Mouse (Mus musculus) limb, embryonic 14.5 days (tissue): ENCODE results near the gene Rgs8. TPM values are rescaled to one million over a fixed set of nuclear protein-coding genes. Genes with fewer than 3 reads are reported as not detected.

Source experiments
- ATAC-seq: fragments of 200-750 bp; cut with Nextera tagmentation; 2 replicates; pipeline ENCODE4 v1.8.0; 2017; ENCODE audit warnings: low read depth, moderate number of reproducible peaks, moderate TSS enrichment; ENCODE audit not compliant: low FRiP score
- DNase-seq: peaks from one replicate; pipeline ENCODE4 v3.0.0-alpha.2; 2015; ENCODE audit warnings: low spot score
- H3K27ac ChIP-seq: fragments of 300-500 bp; sonication (generic); replicated peaks from 2 replicates; pipeline ENCODE4 v1.5.1; 2014; ENCODE audit warnings: low read depth, mild to moderate bottlenecking, low read length, moderate library complexity, mixed read lengths
- H3K27me3 ChIP-seq: fragments of 300-500 bp; sonication (generic); 2 replicates; pipeline ENCODE4 v1.6.1; 2014; ENCODE audit warnings: low read length, mixed read lengths; ENCODE audit not compliant: control insufficient read depth, insufficient read depth
- H3K36me3 ChIP-seq: fragments of 300-500 bp; sonication (generic); 2 replicates; pipeline ENCODE4 v1.6.1; 2014; ENCODE audit warnings: mild to moderate bottlenecking, low read length, moderate library complexity, mixed read lengths; ENCODE audit not compliant: control insufficient read depth, insufficient read depth
- H3K4me1 ChIP-seq: fragments of 300-500 bp; sonication (generic); 2 replicates; pipeline ENCODE4 v1.6.1; 2014; ENCODE audit warnings: antibody characterized with exemption, low read length, mixed read lengths; ENCODE audit not compliant: control insufficient read depth, insufficient read depth
- H3K4me2 ChIP-seq: fragments of 300-500 bp; sonication (generic); replicated peaks from 2 replicates; pipeline ENCODE4 v1.6.1; 2014; ENCODE audit warnings: low read depth, mild to moderate bottlenecking, low read length, moderate library complexity; ENCODE audit not compliant: severe bottlenecking
- H3K4me3 ChIP-seq: fragments of 300-500 bp; sonication (generic); replicated peaks from 2 replicates; pipeline ENCODE4 v1.5.1; 2014; ENCODE audit warnings: low read length
- H3K9ac ChIP-seq: fragments of 300-500 bp; sonication (generic); 2 replicates; pipeline ENCODE4 v1.6.1; 2014; ENCODE audit warnings: mild to moderate bottlenecking, low read depth, low read length, moderate library complexity; ENCODE audit not compliant: severe bottlenecking
- H3K9me3 ChIP-seq: fragments of 300-500 bp; sonication (generic); 2 replicates; pipeline ENCODE4 v1.6.1; 2016; ENCODE audit warnings: low read length; ENCODE audit not compliant: control insufficient read depth
- POLR2A ChIP-seq: fragments of 200-500 bp; IDR thresholded peaks from 2 replicates; pipeline ENCODE4 v1.8.0; 2012; ENCODE audit warnings: inconsistent platforms, mild to moderate bottlenecking, moderate library complexity, borderline replicate concordance; ENCODE audit not compliant: insufficient read depth, insufficient read length; ENCODE audit errors: extremely low read depth
- WGBS: fragments of 180-500 bp; shearing (Covaris S2); extraction: QIAGEN DNeasy Blood & Tissue Kit; methylation state at CpG from one replicate; pipeline ENCODE4 v1.1.7; 2014; 5-methylcytosine and 5-hydroxymethylcytosine counted together
- polyA plus RNA-seq, 2 experiments: library from polyadenylated mRNA; depleted of rRNA in 1 of 2; stranded (reverse) in 1 of 2; unstranded in 1 of 2; fragments of >200 nt; fragmentation: Nextera tagmentation in 1 of 2; extraction: Ambion mirVana in 1 of 2; gene quantifications; 2 replicates each; pipeline versions ENCODE4 v1.2.1 to v1.2.3; 2012 to 2014

Gene Rgs8
- polyA plus RNA-seq, 2 experiments: 1.3 to 1.9 TPM

DNA sequence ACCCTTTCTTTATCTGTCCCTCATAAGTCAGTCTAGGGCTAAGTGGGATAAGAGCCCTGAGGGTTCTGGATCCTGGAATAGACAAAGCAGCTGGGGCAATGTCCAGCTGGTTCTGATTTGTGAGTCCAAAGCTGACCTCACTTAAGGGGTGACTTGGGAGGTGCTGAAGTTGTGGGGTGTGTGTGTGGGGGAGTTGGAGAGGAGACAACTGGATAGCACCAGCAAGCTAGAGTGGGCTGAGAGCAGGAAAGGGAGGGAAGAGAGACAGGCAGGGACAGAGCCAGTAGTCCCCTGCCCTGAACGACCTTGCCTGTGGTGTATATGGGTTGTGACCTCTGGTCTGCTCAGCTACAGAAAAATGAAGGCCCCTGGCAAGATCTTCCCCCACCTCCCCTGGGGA lies 13.4 kb downstream of the Rgs8 start:
- Histone ChIP-seq H3K27ac (no peak overlapping the region), H3K4me1 (peaks cover 31% of the 10 kb centered on the region), H3K36me3 (no peaks in the 10 kb centered on the region), H3K4me2 (no peak overlapping the region), H3K4me3 (no peak overlapping the region), H3K9ac (no peak overlapping the region), H3K9me3 (no peaks in the 10 kb centered on the region), H3K27me3 (no peaks in the 10 kb centered on the region; the same call in 1 of the 2 replicates)
- ATAC-seq (no peak), DNase-seq (no peak)
- 16% methylated on average over 1 of the region's 1 CpGs for WGBS
- TF ChIP-seq POLR2A: no peak

DNA sequence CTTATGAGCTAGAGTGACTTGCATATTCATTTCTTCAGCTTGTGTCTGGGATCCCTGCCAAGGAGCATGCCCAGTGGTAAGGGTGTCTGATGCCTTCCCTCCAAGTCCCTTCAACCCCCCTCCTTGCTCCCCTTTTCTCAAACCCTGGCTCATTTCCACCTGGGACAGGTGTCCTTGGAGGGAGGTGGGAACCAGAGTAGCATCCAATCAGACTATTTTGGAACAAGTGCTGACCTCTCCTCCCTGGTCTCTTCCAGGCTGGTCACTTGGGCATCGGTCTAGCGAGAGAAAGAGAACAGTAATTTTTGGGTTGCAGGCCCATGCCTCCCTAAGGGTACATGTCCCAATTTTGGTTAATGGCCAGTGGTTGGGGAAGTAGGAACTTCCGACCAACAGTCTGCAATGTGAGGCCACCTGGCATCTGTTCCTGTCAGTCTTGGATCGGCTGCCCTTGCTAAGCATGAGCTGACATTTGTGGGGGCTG lies 14.5 kb downstream of the Rgs8 start:
- Histone ChIP-seq H3K4me3 (no peak overlapping the region), H3K9me3 (no peaks in the 10 kb centered on the region), H3K4me2 (no peak overlapping the region), H3K27ac (no peak overlapping the region), H3K9ac (no peak overlapping the region), H3K27me3 (no peaks in the 10 kb centered on the region; the same call in 1 of the 2 replicates), H3K4me1 (peaks cover 23% of the 10 kb centered on the region), H3K36me3 (no peaks in the 10 kb centered on the region)
- ATAC-seq (0 out of 2 replicates have a peak, but pooled peaks have one; percentile 25), DNase-seq (peak; percentile 36)
- no peak for TF ChIP-seq POLR2A
- 59% methylated on average over 4 of the region's 4 CpGs for WGBS

DNA sequence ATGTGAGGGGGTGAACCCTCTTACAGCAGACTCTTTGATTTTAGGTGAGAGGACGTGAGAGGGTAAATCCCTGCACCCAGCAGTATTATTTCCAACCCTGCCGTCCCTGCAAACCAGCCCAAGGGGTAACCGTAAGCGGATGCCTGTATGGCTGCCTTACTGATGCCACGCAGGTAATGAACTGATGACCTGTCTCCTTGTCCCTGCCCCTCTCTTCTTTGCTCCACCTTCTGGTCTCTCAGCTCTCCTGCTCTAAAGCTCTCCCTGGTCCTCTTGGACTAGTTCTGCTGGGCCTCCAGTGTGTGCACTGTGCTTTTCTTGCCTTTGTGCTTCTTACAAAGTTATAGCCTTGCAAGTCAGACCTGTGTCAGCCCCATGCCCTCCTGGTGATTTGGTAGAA lies 15.0 kb downstream of the Rgs8 start:
- peaks cover 23% of the 10 kb centered on the region for H3K4me1 ChIP-seq
- H3K9me3 ChIP-seq: no peaks in the 10 kb centered on the region
- H3K9ac ChIP-seq: no peak overlapping the region
- no peaks in the 10 kb centered on the region for H3K36me3 ChIP-seq
- H3K27ac ChIP-seq: no peak overlapping the region
- H3K4me3 ChIP-seq: no peak overlapping the region
- no peak for TF ChIP-seq POLR2A
- no peaks in the 10 kb centered on the region; the same call in 1 of the 2 replicates for H3K27me3 ChIP-seq
- no peak for ATAC-seq
- no peak for DNase-seq
- no peak overlapping the region for H3K4me2 ChIP-seq
- 52% methylated on average over 5 of the region's 5 CpGs for WGBS

DNA sequence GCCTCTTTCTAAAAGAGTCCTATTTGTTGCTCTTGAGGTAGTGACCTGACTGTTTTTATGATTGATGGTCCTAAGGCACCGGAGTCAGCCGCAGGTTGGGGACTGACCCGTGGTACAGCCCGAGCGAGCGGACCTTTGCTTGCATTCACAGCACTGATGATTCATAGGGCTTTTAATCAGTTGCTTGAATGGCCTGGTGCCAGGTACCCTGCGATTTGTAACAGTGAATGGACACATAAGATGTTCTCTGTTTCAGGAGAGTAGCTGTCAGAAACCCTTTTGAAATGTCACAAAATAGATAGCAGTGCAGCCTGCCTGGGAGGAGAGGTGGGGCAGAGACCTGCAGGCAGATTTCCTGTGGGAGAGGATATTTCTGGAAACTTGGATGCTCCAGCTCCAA lies 16.3 kb downstream of the Rgs8 start:
- Histone ChIP-seq H3K27ac (no peak overlapping the region), H3K4me1 (peaks cover 23% of the 10 kb centered on the region), H3K9ac (no peak overlapping the region), H3K9me3 (no peaks in the 10 kb centered on the region), H3K27me3 (no peaks in the 10 kb centered on the region; the same call in 1 of the 2 replicates), H3K4me3 (no peak overlapping the region), H3K4me2 (no peak overlapping the region), H3K36me3 (no peaks in the 10 kb centered on the region)
- DNase-seq: no peak
- no peak for ATAC-seq
- no peak for TF ChIP-seq POLR2A
- WGBS: 70% methylated on average over 7 of the region's 7 CpGs

DNA sequence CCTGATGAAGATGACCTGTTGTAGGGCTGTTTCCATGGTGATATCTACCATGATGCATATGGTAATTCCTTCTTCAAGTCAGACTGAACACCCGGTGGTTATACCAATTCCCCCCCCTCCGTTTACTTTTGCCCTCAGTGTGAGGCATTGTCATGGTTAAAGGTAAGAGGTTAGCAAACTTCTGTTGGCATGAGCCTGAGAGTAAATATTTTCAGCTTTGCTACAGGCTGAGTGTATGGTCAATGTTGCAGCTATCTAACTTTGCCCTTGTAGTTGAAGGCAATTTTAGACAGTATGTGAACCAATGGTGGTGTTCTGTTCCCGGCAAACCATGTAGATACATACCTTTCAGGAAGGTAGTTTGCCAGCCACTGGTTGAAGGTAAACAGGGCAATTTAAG lies 16.9 kb downstream of the Rgs8 start:
- H3K4me3 ChIP-seq: no peak overlapping the region
- 63% methylated on average over 3 of the region's 3 CpGs for WGBS

More for the DNA sequence above, 16.9 kb downstream of the Rgs8 start:
- H3K27ac ChIP-seq: no peak overlapping the region
- TF ChIP-seq POLR2A: no peak
- no peaks in the 10 kb centered on the region for H3K36me3 ChIP-seq
- H3K4me2 ChIP-seq: no peak overlapping the region
- peaks cover 21% of the 10 kb centered on the region for H3K4me1 ChIP-seq
- H3K9me3 ChIP-seq: no peaks in the 10 kb centered on the region
- no peak for ATAC-seq
- no peaks in the 10 kb centered on the region; the same call in 1 of the 2 replicates for H3K27me3 ChIP-seq
- DNase-seq: no peak
- H3K9ac ChIP-seq: no peak overlapping the region
